ENCODE assay signal across 14 mouse cellular contexts in genomic region chr8:56231930-56232329, GRCm38 (mm10).
DNase-seq lines count a peak whose midpoint lies in the region; ATAC-seq and TF ChIP-seq lines count a peak whose summit lies in the region.
"Had no signal": no experiment of that assay in that cellular context is flagged by ENCODE, and none has a peak within 500 bp of the region (broad histone marks: within the 10 kb centered on the region; RNA-seq: fewer than 3 reads in every experiment).

No protein-coding gene starts in this region.

- TF ChIP-seq EP300 in heart, postnatal 0 days (IDR thresholded peaks at IDR 0.05; ENCODE audit: low read depth), result no peak
- TF ChIP-seq EP300 in lung, postnatal 0 days (IDR thresholded peaks at IDR 0.05), result no peak

- 0 out of 2 replicates have a peak overlapping the region, but pooled peaks have one; percentile 20 for H3K27ac ChIP-seq in heart, postnatal 0 days (ENCODE audit: low read depth)
- H3K27ac ChIP-seq in heart, embryonic 12.5 days (ENCODE audit: poor library complexity, severe bottlenecking), result no peak overlapping the region
- peak overlapping the region; percentile 10; the same call in 1 of the 2 replicates for H3K27ac ChIP-seq in lung, postnatal 0 days (ENCODE audit: low read length)
- H3K27ac ChIP-seq in kidney, postnatal 0 days, result peak overlapping the region; percentile 47; the same call in 1 of the 2 replicates
- peak overlapping the region; percentile 49 for H3K27ac ChIP-seq in stomach, embryonic 16.5 days (ENCODE audit: low read length)
- H3K27ac ChIP-seq: hindbrain, postnatal 0 days; layer of hippocampus, adult 2 months; left cerebral cortex, adult 2 months; liver, embryonic 13.5 days; midbrain, embryonic 10.5 days had no signal

- no peaks in the 10 kb centered on the region for H3K27me3 ChIP-seq in heart, postnatal 0 days (ENCODE audit: control insufficient read depth, insufficient read depth, low read length)
- no peaks in the 10 kb centered on the region for H3K27me3 ChIP-seq in heart, embryonic 12.5 days (replicated peaks)
- H3K27me3 ChIP-seq in lung, postnatal 0 days (replicated peaks; ENCODE audit: insufficient read depth, low read length), result no peaks in the 10 kb centered on the region
- no peaks in the 10 kb centered on the region for H3K27me3 ChIP-seq in kidney, postnatal 0 days (ENCODE audit: insufficient read depth, low read length)
- H3K27me3 ChIP-seq in stomach, embryonic 16.5 days (ENCODE audit: control insufficient read depth, insufficient read depth, low read length), result no peaks in the 10 kb centered on the region
- H3K27me3 ChIP-seq: liver, embryonic 13.5 days had no signal

- H3K4me3 ChIP-seq in heart, postnatal 0 days (ENCODE audit: low read depth, low read length), result no peak overlapping the region
- no peak overlapping the region for H3K4me3 ChIP-seq in heart, embryonic 12.5 days
- H3K4me3 ChIP-seq in lung, postnatal 0 days (ENCODE audit: low read depth, low read length), result no peak overlapping the region
- no peak overlapping the region for H3K4me3 ChIP-seq in kidney, postnatal 0 days (replicated peaks; ENCODE audit: low read depth, low read length)
- no peak overlapping the region for H3K4me3 ChIP-seq in stomach, embryonic 16.5 days (replicated peaks; ENCODE audit: low read length)
- H3K4me3 ChIP-seq: layer of hippocampus, adult 2 months; left cerebral cortex, adult 2 months; liver, embryonic 13.5 days; midbrain, embryonic 10.5 days; myocyte had no signal

- no peak for ATAC-seq in heart, postnatal 0 days (ENCODE audit: insufficient read depth, low read depth)
- ATAC-seq in heart, embryonic 12.5 days (ENCODE audit: insufficient number of reproducible peaks, low FRiP score), result no peak
- no peak for ATAC-seq in lung, postnatal 0 days
- no peak for ATAC-seq in kidney, postnatal 0 days (replicated peaks; ENCODE audit: low FRiP score, low read depth)
- ATAC-seq in stomach, embryonic 16.5 days (ENCODE audit: insufficient read depth, low FRiP score), result no peak
- ATAC-seq: hindbrain, postnatal 0 days had no signal

- H3K4me1 ChIP-seq in heart, postnatal 0 days (ENCODE audit: control insufficient read depth, insufficient read depth), result no peaks in the 10 kb centered on the region
- H3K4me1 ChIP-seq in heart, embryonic 12.5 days (replicated peaks), result no peaks in the 10 kb centered on the region
- H3K4me1 ChIP-seq in lung, postnatal 0 days (ENCODE audit: insufficient read depth, low read depth, low read length), result no peaks in the 10 kb centered on the region
- H3K4me1 ChIP-seq in kidney, postnatal 0 days (replicated peaks; ENCODE audit: insufficient read depth, low read length), result no peaks in the 10 kb centered on the region
- H3K4me1 ChIP-seq in stomach, embryonic 16.5 days (ENCODE audit: control insufficient read depth, insufficient read depth, low read length), result peaks cover 4% of the 10 kb centered on the region; the same call in 1 of the 2 replicates
- H3K4me1 ChIP-seq: liver, embryonic 13.5 days; midbrain, embryonic 10.5 days had no signal

- H3K4me2 ChIP-seq in heart, postnatal 0 days (ENCODE audit: low read depth, low read length), result no peak overlapping the region
- no peak overlapping the region for H3K4me2 ChIP-seq in heart, embryonic 12.5 days
- H3K4me2 ChIP-seq in lung, postnatal 0 days (replicated peaks; ENCODE audit: low read depth, low read length), result no peak overlapping the region
- no peak overlapping the region for H3K4me2 ChIP-seq in kidney, postnatal 0 days (ENCODE audit: low read length)
- H3K4me2 ChIP-seq in stomach, embryonic 16.5 days (ENCODE audit: low read depth, low read length), result no peak overlapping the region
- H3K4me2 ChIP-seq: liver, embryonic 13.5 days had no signal

- 88% methylated on average over 3 of the region's 3 CpGs for WGBS in heart, postnatal 0 days
- 87% methylated on average over 3 of the region's 3 CpGs for WGBS in heart, embryonic 12.5 days
- 80% methylated on average over 3 of the region's 3 CpGs for WGBS in lung, postnatal 0 days
- 75% methylated on average over 3 of the region's 3 CpGs for WGBS in kidney, postnatal 0 days
- WGBS in stomach, embryonic 16.5 days, result 91% methylated on average over 3 of the region's 3 CpGs

- H3K9ac ChIP-seq in heart, postnatal 0 days (replicated peaks; ENCODE audit: low read depth, low read length), result no peak overlapping the region
- no peak overlapping the region for H3K9ac ChIP-seq in heart, embryonic 12.5 days
- H3K9ac ChIP-seq in lung, postnatal 0 days (replicated peaks; ENCODE audit: low read depth), result no peak overlapping the region
- H3K9ac ChIP-seq in kidney, postnatal 0 days (ENCODE audit: low read depth, low read length), result no peak overlapping the region
- H3K9ac ChIP-seq in stomach, embryonic 16.5 days (ENCODE audit: low read length), result no peak overlapping the region
- H3K9ac ChIP-seq: liver, embryonic 13.5 days had no signal

- no peaks in the 10 kb centered on the region for H3K36me3 ChIP-seq in heart, postnatal 0 days (replicated peaks; ENCODE audit: control insufficient read depth, insufficient read depth, low read length)
- H3K36me3 ChIP-seq in heart, embryonic 12.5 days, result no peaks in the 10 kb centered on the region
- no peaks in the 10 kb centered on the region for H3K36me3 ChIP-seq in lung, postnatal 0 days (ENCODE audit: insufficient read depth, low read length)
- H3K36me3 ChIP-seq in kidney, postnatal 0 days (ENCODE audit: insufficient read depth, low read length), result no peaks in the 10 kb centered on the region
- H3K36me3 ChIP-seq in stomach, embryonic 16.5 days (ENCODE audit: control insufficient read depth, insufficient read depth, low read length), result no peaks in the 10 kb centered on the region
- H3K36me3 ChIP-seq: liver, embryonic 13.5 days; midbrain, embryonic 10.5 days had no signal

- no peaks in the 10 kb centered on the region for H3K9me3 ChIP-seq in heart, postnatal 0 days (replicated peaks; ENCODE audit: control insufficient read depth, low read length)
- no peaks in the 10 kb centered on the region for H3K9me3 ChIP-seq in heart, embryonic 12.5 days (replicated peaks)
- no peaks in the 10 kb centered on the region for H3K9me3 ChIP-seq in lung, postnatal 0 days (ENCODE audit: low read length)
- no peaks in the 10 kb centered on the region for H3K9me3 ChIP-seq in kidney, postnatal 0 days (replicated peaks; ENCODE audit: low read length)
- H3K9me3 ChIP-seq in stomach, embryonic 16.5 days (replicated peaks; ENCODE audit: control insufficient read depth, low read length), result no peaks in the 10 kb centered on the region
- H3K9me3 ChIP-seq: liver, embryonic 13.5 days; midbrain, embryonic 10.5 days had no signal

- DNase-seq in heart, postnatal 0 days (ENCODE audit: low spot score), result no peak
- DNase-seq in lung, postnatal 0 days (ENCODE audit: low spot score), result no peak
- DNase-seq in lung, postnatal 4 days, result no peak
- DNase-seq in kidney, postnatal 0 days (ENCODE audit: low spot score), result no peak
- DNase-seq in Muller cell, postnatal 12 days (ENCODE audit: inconsistent ontology term), result no peak
- DNase-seq: cerebellum, adult 9-11 months; liver, embryonic 13.5 days had no signal

- no peak for TF ChIP-seq CTCF in heart, postnatal 0 days (IDR thresholded peaks at IDR 0.05; ENCODE audit: low read depth)
- TF ChIP-seq CTCF in lung, postnatal 0 days (IDR thresholded peaks at IDR 0.05), result no peak
- no peak for TF ChIP-seq CTCF in kidney, postnatal 0 days (IDR thresholded peaks at IDR 0.05; ENCODE audit: low read depth)
